Mouse (Mus musculus) monocyte, adult 59 days (primary cell): Measurements from ENCODE around the gene Glrx. TPM values are rescaled to one million over a fixed set of nuclear protein-coding genes. Genes with fewer than 3 reads are reported as not detected.

Experiments used
- total RNA-seq, 2 experiments: library from RNA; stranded (reverse); gene quantifications; one replicate each; pipeline ENCODE4 v1.2.4; 2023

Gene Glrx
- total RNA-seq, result 10 to 100 TPM; 37.4 to 47.2 TPM

DNA sequence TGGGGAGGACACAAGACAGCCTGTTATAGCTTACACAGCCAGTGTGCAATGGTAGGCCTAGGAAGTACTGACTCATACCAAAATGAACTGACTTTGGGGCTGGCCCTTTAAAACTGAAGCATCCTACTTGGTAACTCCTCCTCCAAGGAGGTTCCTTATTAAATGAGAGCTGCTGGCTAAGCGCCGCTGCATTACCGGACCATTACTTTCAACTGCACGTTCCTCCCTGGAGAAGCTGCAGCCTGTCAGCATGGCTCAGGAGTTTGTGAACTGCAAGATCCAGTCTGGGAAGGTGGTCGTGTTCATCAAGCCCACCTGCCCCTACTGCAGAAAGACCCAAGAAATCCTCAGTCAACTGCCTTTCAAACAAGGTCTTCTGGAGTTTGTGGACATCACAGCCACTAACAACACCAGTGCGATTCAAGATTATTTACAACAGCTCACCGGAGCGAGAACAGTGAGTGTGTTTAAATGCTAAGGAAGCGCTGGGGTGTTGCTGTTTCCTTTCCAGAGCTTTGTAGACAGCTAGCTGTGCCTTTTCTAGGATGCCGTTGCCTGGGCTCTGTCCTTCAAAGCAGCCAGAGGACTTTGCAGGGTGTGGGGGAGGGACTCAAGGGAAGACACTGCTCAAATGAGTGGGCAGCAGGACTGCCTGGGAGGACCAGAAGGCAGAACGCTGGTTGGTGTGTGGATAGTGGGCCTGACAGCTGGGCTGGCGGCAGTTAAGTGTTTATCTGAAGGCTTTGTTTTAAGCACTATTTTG, at the start of gene Glrx:
Gene Glrx (plus strand): TSS at position 150 of the 763 bp plus-strand sequence.

Other genes starting within 250 kb of the Glrx start
- gene Ell2, start 133.1 kb upstream of the Glrx start, total RNA-seq, result 10 to 100 TPM; 20.4 to 22.0 TPM
- under 1 TPM; 0.10 to 0.21 TPM for gene Rhobtb3, start 104.1 kb downstream of the Glrx start, total RNA-seq
- not detected for gene Spata9, start 127.3 kb downstream of the Glrx start, total RNA-seq
- gene Rfesd, start 178.9 kb downstream of the Glrx start, total RNA-seq, result 10 to 100 TPM in 1 of 2 experiments, 1 to 10 TPM in 1; 5.9 to 10.2 TPM
- not detected for gene Gpr150, start 217.1 kb downstream of the Glrx start, total RNA-seq